Mouse (Mus musculus) urinary bladder, postnatal 4 days (tissue): ENCODE results near the gene Olfr16.

Experiments
- DNase-seq, 2 experiments: peaks; one replicate each; pipeline ENCODE4 v3.0.0; 2021 to 2022; ENCODE audit warnings: low spot score in 2 of 2

Olfr16 gene

GRCm38 (mm10) chr1:172950160-172950559, at the start of gene Olfr16:
Gene Olfr16 (plus strand): TSS chr1:172950409.
- no peak for DNase-seq

- no peak for DNase-seq
Measured at GRCm38 (mm10) chr1:172903313-172903712, 46.9 kb upstream of the Olfr16 start.

DNA sequence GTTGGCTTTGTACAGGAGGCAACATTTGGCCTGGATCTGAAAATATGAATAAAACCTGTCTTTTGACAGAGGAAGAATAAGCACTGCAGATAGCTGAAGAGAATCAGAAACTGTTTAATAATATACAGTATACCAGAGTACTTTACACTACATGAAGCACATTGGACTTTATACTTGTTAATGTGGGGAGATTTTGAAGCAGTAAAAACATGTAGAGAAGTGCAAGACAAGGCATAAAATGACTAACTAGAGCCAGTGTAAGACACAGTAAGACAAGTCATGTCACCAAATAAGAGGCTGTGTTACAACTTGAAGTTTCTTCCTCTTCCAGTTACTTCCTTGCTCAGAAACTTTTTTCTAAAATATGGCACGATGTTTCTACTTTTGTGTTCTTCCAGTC, 33.1 kb upstream of the Olfr16 start:
- DNase-seq, result no peak

DNA sequence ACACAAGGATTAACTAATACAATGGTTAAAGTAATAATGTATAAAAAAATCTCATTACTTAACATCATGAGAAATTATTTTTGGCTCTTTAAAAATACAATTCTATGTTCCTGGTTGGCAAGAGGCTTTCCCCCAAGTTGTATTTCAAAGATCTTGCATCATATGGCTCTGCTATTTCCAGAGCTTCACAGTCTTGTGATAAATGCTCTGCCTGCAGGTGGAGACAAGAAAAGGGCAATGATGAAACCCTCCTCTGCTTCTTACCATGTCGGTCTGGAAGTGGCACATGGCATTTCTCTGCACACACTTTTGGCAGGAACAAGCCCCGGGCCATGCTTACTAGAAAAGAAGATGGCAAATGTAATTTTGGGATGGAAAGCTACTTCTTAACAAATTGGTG, 31.8 kb upstream of the Olfr16 start:
- no peak for DNase-seq

GRCm38 (mm10) chr1:172932197-172932596, 18.0 kb upstream of the Olfr16 start:
- no peak for DNase-seq

DNA sequence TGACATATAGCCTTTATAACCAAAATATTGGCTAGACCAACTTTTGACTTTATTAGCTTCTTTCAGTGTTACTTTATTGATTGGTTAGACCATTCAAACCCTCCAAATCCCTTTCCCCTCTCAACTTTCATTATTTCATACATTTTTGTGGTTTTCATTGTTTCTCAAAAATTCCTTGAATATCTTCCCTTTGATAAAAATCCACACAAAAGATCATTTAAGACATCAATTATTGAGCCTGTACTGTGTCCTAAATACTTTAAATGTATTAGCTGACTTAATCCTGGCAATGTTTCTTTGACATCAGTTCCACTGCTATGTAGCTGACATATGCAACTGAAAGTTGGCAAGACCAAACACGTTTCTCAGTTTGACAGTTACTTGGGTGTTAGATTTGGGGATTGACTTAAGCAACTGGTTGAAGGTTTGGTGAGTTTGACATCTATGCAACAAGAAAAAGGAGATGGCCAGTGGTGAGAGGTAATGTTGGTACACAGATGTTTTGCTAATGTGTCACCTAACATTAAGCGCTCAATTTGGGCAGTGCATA, 1.0 kb downstream of the Olfr16 start:
- no peak for DNase-seq

- no peak for DNase-seq
Measured at GRCm38 (mm10) chr1:172955376-172955775, 5.2 kb downstream of the Olfr16 start.

DNA sequence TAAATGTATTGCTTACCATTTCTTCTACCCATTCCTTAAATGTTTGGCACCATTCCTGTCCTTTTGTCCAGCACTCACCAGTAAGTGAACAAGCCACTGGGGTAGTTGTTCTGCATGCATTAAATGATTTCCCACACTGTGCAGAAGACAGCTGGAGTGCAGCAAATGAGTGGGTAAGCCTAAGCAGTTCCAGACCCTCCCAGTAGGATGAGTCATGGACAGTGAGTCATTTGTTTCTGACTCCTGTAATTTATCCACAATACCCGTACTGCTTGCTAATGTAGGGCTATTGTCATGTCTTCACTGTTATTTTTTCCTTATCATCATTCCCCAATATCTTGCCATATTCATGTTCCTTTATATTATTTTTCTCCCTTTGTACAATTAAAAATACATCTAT, 10.2 kb downstream of the Olfr16 start:
- no peak for DNase-seq

DNA sequence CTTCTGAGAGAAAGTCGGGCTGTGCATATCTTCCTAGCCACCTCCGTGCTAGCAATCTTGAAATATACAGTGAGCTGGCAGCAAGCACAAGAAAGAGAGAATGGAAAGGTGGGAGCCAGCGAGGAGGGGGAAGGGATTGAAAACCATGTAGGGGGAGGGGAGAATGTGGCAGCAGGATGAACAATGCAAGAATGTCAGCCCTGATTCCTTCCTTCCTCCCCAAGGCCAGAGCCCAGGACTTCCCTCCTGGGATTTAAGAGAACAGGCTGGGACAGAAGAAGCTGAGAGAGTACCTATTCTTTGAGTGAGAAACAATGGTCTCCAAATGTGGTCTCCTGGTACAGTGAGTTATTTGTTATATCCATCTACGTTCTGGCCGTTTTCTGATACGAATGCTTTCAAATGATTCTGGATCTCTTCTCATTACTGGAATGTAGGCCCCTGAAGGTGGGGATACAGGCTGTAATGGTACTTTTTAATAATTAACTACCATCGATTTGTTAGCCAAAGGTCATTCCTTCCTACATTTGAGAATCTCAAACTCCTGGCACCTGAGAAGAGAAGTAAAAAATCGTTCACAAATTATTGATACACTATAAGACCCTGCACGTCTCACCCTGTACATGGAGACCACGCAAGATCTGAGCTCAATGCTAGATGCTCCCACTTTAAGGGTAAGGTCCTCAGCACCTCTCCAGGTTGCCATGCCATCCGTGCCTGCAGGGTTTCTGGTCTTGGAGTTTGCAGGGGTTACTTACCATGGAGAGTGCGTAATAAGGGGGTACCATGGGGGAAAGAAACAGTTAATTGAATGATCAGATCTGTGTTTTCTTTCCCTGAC, 39.8 kb downstream of the Olfr16 start:
- no peak for DNase-seq

GRCm38 (mm10) chr1:172990635-172991009, 40.4 kb downstream of the Olfr16 start:
- DNase-seq, result no peak
